Mouse (Mus musculus): Measurements from ENCODE around the gene Klk1b9. TPM values are rescaled to one million over a fixed set of nuclear protein-coding genes. Genes with fewer than 3 reads are reported as not detected.
"Not testable (repeated sequence)": the region's sequence is repeated elsewhere in the genome, so short reads cannot be mapped to it uniquely, and the experiment has no call there.

Gene Klk1b9
- polyA plus RNA-seq, 1 experiment, result not detected

DNA sequence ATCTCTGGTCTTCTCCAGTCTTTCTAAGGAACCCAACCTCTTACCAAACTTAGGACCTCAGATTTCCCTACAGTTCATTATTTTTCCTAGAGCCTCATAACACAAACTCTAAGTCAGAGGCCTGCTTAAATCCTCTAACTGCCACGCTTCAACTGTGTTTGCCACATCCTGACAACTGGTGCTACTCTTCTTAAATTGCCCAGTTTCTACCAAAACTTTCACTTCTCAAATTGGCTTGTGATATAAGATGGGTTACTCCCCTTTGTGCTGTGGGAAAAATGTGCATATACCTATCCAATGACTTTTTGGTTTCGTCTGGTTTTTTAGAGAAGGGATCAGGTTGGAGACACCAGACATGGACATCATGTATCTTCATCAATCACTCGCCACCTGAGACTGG is 8.8 kb upstream of the Klk1b9 start:
- Histone ChIP-seq H3K27me3 (replicated peaks) (no peaks in the 10 kb centered on the region), H3K9me3 (no peaks in the 10 kb centered on the region), H3K4me3 (replicated peaks) (no peak overlapping the region), H3K36me3 (replicated peaks; ENCODE audit: low read length) (no peaks in the 10 kb centered on the region), H3K4me1 (no peaks in the 10 kb centered on the region)
- no peak for TF ChIP-seq GATA1 (IDR thresholded peaks at IDR 0.05; ENCODE audit: borderline replicate concordance, low read length)
- no peak for TF ChIP-seq FLI1 (IDR thresholded peaks at IDR 0.05; ENCODE audit: low read length)

- Histone ChIP-seq H3K4me3 (replicated peaks) (no peak overlapping the region), H3K9me3 (no peaks in the 10 kb centered on the region), H3K4me1 (no peaks in the 10 kb centered on the region), H3K36me3 (replicated peaks; ENCODE audit: low read length) (no peaks in the 10 kb centered on the region), H3K27me3 (replicated peaks) (no peaks in the 10 kb centered on the region)
- TF ChIP-seq FLI1 (IDR thresholded peaks at IDR 0.05; ENCODE audit: low read length), result no peak
- no peak for TF ChIP-seq GATA1 (IDR thresholded peaks at IDR 0.05; ENCODE audit: borderline replicate concordance, low read length)
Measured at GRCm38 (mm10) chr7:43967612-43968011, 8.2 kb upstream of the Klk1b9 start.

- H3K9me3 ChIP-seq, result no peaks in the 10 kb centered on the region; the same call in 1 of the 2 replicates
- no peaks in the 10 kb centered on the region for H3K36me3 ChIP-seq (replicated peaks; ENCODE audit: low read length)
- H3K4me1 ChIP-seq, result no peaks in the 10 kb centered on the region
- H3K27me3 ChIP-seq (replicated peaks), result no peaks in the 10 kb centered on the region
- H3K4me3 ChIP-seq (replicated peaks), result no peak overlapping the region
- no peak for TF ChIP-seq GATA1 (IDR thresholded peaks at IDR 0.05; ENCODE audit: borderline replicate concordance, low read length)
- no peak for TF ChIP-seq FLI1 (IDR thresholded peaks at IDR 0.05; ENCODE audit: low read length)
Measured at GRCm38 (mm10) chr7:43985657-43986056, 9.8 kb downstream of the Klk1b9 start.

GRCm38 (mm10) chr7:43994821-43995220 is 19.0 kb downstream of the Klk1b9 start:
- not testable (repeated sequence) for H3K36me3 ChIP-seq (replicated peaks; ENCODE audit: low read length); H3K27me3 ChIP-seq (replicated peaks); H3K4me1 ChIP-seq; H3K4me3 ChIP-seq (replicated peaks); H3K9me3 ChIP-seq

GRCm38 (mm10) chr7:43995577-43995976 is 19.7 kb downstream of the Klk1b9 start, which contains the start of gene Klk1b11:
TSS of gene Klk1b11 (plus strand) at chr7:43995877.
- H3K4me1 ChIP-seq; H3K36me3 ChIP-seq (replicated peaks; ENCODE audit: low read length); H3K4me3 ChIP-seq (replicated peaks): not testable (repeated sequence)

GRCm38 (mm10) chr7:44004847-44005246 is 29.0 kb downstream of the Klk1b9 start:
- TF ChIP-seq GATA1 (IDR thresholded peaks at IDR 0.05; ENCODE audit: borderline replicate concordance, low read length) (no peak), FLI1 (IDR thresholded peaks at IDR 0.05; ENCODE audit: low read length) (no peak)
- no peaks in the 10 kb centered on the region for H3K27me3 ChIP-seq (replicated peaks)
- no peaks in the 10 kb centered on the region for H3K36me3 ChIP-seq (replicated peaks; ENCODE audit: low read length)
- H3K4me3 ChIP-seq (replicated peaks), result no peak overlapping the region
- H3K4me1 ChIP-seq, result 0 out of 2 replicates have a peak, but pooled peaks cover 4% of the 10 kb centered on the region
- no peaks in the 10 kb centered on the region for H3K9me3 ChIP-seq

More at GRCm38 (mm10) chr7:43995577-43995976, 19.7 kb downstream of the Klk1b9 start, which contains the start of gene Klk1b11:
- not testable (repeated sequence) for H3K9me3 ChIP-seq; H3K27me3 ChIP-seq (replicated peaks)

- not testable (repeated sequence) for H3K4me1 ChIP-seq; H3K36me3 ChIP-seq (replicated peaks; ENCODE audit: low read length); H3K27me3 ChIP-seq (replicated peaks); H3K4me3 ChIP-seq (replicated peaks); H3K9me3 ChIP-seq
Measured at GRCm38 (mm10) chr7:44011868-44012267, 36.0 kb downstream of the Klk1b9 start, which contains the start of gene Klk1b26. TSS of gene Klk1b26 (plus strand) at chr7:44012168.

GRCm38 (mm10) chr7:44014666-44015065 is 38.8 kb downstream of the Klk1b9 start:
- not testable (repeated sequence) for H3K9me3 ChIP-seq; H3K27me3 ChIP-seq (replicated peaks); H3K36me3 ChIP-seq (replicated peaks; ENCODE audit: low read length); H3K4me3 ChIP-seq (replicated peaks); H3K4me1 ChIP-seq

DNA sequence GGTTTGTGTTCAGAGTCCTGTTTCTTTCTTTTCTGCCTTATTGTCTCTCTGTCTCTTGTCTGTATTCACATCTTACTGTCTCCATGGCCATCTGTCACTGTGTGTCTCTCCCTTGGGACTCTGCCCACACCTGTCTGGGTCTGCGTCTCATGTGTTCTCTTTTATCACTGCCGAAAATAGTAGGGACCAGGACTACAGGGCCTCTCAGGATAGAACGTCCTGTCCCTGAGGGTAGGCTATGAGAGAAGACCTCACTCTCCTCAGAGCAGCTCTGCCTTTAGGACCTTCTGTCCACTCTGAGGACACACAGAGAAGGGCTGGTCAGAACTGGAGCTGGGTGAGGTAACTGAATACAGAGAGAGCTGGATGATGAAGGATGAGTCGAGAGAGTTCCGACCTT is 39.2 kb downstream of the Klk1b9 start:
- Histone ChIP-seq H3K36me3 (replicated peaks; ENCODE audit: low read length) (no peaks in the 10 kb centered on the region), H3K4me1 (no peaks in the 10 kb centered on the region), H3K27me3 (replicated peaks) (no peaks in the 10 kb centered on the region), H3K4me3 (replicated peaks) (no peak overlapping the region), H3K9me3 (no peaks in the 10 kb centered on the region)
- TF ChIP-seq FLI1 (IDR thresholded peaks at IDR 0.05; ENCODE audit: low read length), result no peak

Other genes with a start within 250 kb of the Klk1b9 start
- not detected in 2 replicates for gene Klk12, start 207.2 kb upstream of the Klk1b9 start, polyA plus RNA-seq (2012; ENCODE audit: insufficient read depth, low replicate concordance)
- not detected in 2 replicates for gene Klk11, start 201.5 kb upstream of the Klk1b9 start, polyA plus RNA-seq (2012; ENCODE audit: insufficient read depth, low replicate concordance)
- gene Klk10, start 195.0 kb upstream of the Klk1b9 start, polyA plus RNA-seq (2012; ENCODE audit: insufficient read depth, low replicate concordance), result not detected in 2 replicates
- gene Klk9, start 184.2 kb upstream of the Klk1b9 start, polyA plus RNA-seq (2012; ENCODE audit: insufficient read depth, low replicate concordance), result not detected in 2 replicates
- gene Klk8, start 178.5 kb upstream of the Klk1b9 start, polyA plus RNA-seq (2012; ENCODE audit: insufficient read depth, low replicate concordance), result 4.3 and 26.2 TPM in 2 replicates
- gene Klk7, start 164.8 kb upstream of the Klk1b9 start, polyA plus RNA-seq (2012; ENCODE audit: insufficient read depth, low replicate concordance), result not detected in 2 replicates
- not detected in 2 replicates for gene Klk6, start 151.6 kb upstream of the Klk1b9 start, polyA plus RNA-seq (2012; ENCODE audit: insufficient read depth, low replicate concordance)
- gene Klk5, start 134.1 kb upstream of the Klk1b9 start, polyA plus RNA-seq (2012; ENCODE audit: insufficient read depth, low replicate concordance), result not detected in 2 replicates
- not detected in 2 replicates for gene Klk4, start 94.9 kb upstream of the Klk1b9 start, polyA plus RNA-seq (2012; ENCODE audit: insufficient read depth, low replicate concordance)
- not detected in 2 replicates for gene Klk15, start 42.3 kb upstream of the Klk1b9 start, polyA plus RNA-seq (2012; ENCODE audit: insufficient read depth, low replicate concordance)
- not detected in 2 replicates for gene Klk1b8, start 25.4 kb upstream of the Klk1b9 start, polyA plus RNA-seq (2012; ENCODE audit: insufficient read depth, low replicate concordance)
- gene Klk1b1, start 9.3 kb upstream of the Klk1b9 start, polyA plus RNA-seq (2012; ENCODE audit: insufficient read depth, low replicate concordance), result not detected in 2 replicates
- not detected in 2 replicates for gene Klk1b11, start 19.8 kb downstream of the Klk1b9 start, polyA plus RNA-seq (2012; ENCODE audit: insufficient read depth, low replicate concordance)
- not detected in 2 replicates for gene Klk1b26, start 36.1 kb downstream of the Klk1b9 start, polyA plus RNA-seq (2012; ENCODE audit: insufficient read depth, low replicate concordance)
- gene Klk1b27, start 76.2 kb downstream of the Klk1b9 start, polyA plus RNA-seq (2012; ENCODE audit: insufficient read depth, low replicate concordance), result not detected in 2 replicates
- gene Klk1b21, start 126.3 kb downstream of the Klk1b9 start, polyA plus RNA-seq (2012; ENCODE audit: insufficient read depth, low replicate concordance), result not detected in 2 replicates
- gene Klk1b22, start 136.6 kb downstream of the Klk1b9 start, polyA plus RNA-seq (2012; ENCODE audit: insufficient read depth, low replicate concordance), result not detected in 2 replicates
- gene Klk1b16, start 160.7 kb downstream of the Klk1b9 start, polyA plus RNA-seq (2012; ENCODE audit: insufficient read depth, low replicate concordance), result not detected in 2 replicates
- not detected in 2 replicates for gene Klk1b24, start 212.2 kb downstream of the Klk1b9 start, polyA plus RNA-seq (2012; ENCODE audit: insufficient read depth, low replicate concordance)
- not detected in 2 replicates for gene Klk1b3, start 222.1 kb downstream of the Klk1b9 start, polyA plus RNA-seq (2012; ENCODE audit: insufficient read depth, low replicate concordance)
- not detected in 2 replicates for gene Klk1b4, start 231.4 kb downstream of the Klk1b9 start, polyA plus RNA-seq (2012; ENCODE audit: insufficient read depth, low replicate concordance)
- gene Klk1b5, start 239.9 kb downstream of the Klk1b9 start, polyA plus RNA-seq (2012; ENCODE audit: insufficient read depth, low replicate concordance), result not detected in 2 replicates
- not detected in 2 replicates for gene Klk1, start 249.3 kb downstream of the Klk1b9 start, polyA plus RNA-seq (2012; ENCODE audit: insufficient read depth, low replicate concordance)